Mouse (Mus musculus) bone marrow, adult 2 months (tissue): ENCODE measurements around the gene Map6. TPM values are rescaled to one million over a fixed set of nuclear protein-coding genes. Genes with fewer than 3 reads are reported as not detected.
A peak's percentile ranks its signal among the peaks of the same experiment; 100 is the strongest.

ENCODE experiments used
- H3K27ac ChIP-seq: fragments of 200-500 bp; 2 replicates; pipeline ENCODE4 v1.5.1; 2012; ENCODE audit warnings: low read depth, mild to moderate bottlenecking, control low read depth, inconsistent platforms, low read length; ENCODE audit not compliant: control insufficient read depth, poor library complexity, insufficient read depth
- H3K4me1 ChIP-seq: fragments of 200-500 bp; 2 replicates; pipeline ENCODE4 v1.6.1; 2011; ENCODE audit warnings: low read length; ENCODE audit not compliant: control insufficient read depth, insufficient read depth
- H3K4me3 ChIP-seq: fragments of 200-500 bp; replicated peaks from 2 replicates; pipeline ENCODE3; 2011; ENCODE audit warnings: mild to moderate bottlenecking, low read depth, low read length, control low read depth; ENCODE audit not compliant: control insufficient read depth
- CTCF ChIP-seq: fragments of 200-500 bp; IDR thresholded peaks from 2 replicates; pipeline ENCODE4 v1.5.1; 2011; ENCODE audit warnings: low read length, control low read depth; ENCODE audit not compliant: control insufficient read depth, insufficient read depth
- POLR2A ChIP-seq: fragments of 200-500 bp; IDR thresholded peaks from 2 replicates; pipeline ENCODE4 v1.6.1; 2011; ENCODE audit warnings: low read depth, mild to moderate bottlenecking, control low read depth, low read length, borderline replicate concordance; ENCODE audit not compliant: control insufficient read depth
- WGBS: fragments of 180-500 bp; shearing (Covaris S2); methylation state at CpG from one replicate; pipeline ENCODE4 v1.1.7; 2018; 5-methylcytosine and 5-hydroxymethylcytosine counted together
- polyA plus RNA-seq: library from polyadenylated mRNA; stranded (reverse); fragments of >200 nt; gene quantifications from 2 replicates; pipeline ENCODE4 v1.2.4, GENCODE M21; 2011; ENCODE audit warnings: low replicate concordance; ENCODE audit not compliant: missing spikeins, insufficient read depth, insufficient read length

Gene Map6
- polyA plus RNA-seq, 1 experiment = 1.7 TPM

- TF ChIP-seq CTCF (no peak), POLR2A (no peak)
- 79% methylated on average over 9 of the region's 9 CpGs for WGBS
- no peak overlapping the region for H3K4me3 ChIP-seq
- H3K4me1 ChIP-seq = no peaks in the 10 kb centered on the region
- no peak overlapping the region for H3K27ac ChIP-seq
Observed at GRCm38 (mm10) chr7:99349782-99350720, 82.8 kb downstream of the Map6 start.

DNA sequence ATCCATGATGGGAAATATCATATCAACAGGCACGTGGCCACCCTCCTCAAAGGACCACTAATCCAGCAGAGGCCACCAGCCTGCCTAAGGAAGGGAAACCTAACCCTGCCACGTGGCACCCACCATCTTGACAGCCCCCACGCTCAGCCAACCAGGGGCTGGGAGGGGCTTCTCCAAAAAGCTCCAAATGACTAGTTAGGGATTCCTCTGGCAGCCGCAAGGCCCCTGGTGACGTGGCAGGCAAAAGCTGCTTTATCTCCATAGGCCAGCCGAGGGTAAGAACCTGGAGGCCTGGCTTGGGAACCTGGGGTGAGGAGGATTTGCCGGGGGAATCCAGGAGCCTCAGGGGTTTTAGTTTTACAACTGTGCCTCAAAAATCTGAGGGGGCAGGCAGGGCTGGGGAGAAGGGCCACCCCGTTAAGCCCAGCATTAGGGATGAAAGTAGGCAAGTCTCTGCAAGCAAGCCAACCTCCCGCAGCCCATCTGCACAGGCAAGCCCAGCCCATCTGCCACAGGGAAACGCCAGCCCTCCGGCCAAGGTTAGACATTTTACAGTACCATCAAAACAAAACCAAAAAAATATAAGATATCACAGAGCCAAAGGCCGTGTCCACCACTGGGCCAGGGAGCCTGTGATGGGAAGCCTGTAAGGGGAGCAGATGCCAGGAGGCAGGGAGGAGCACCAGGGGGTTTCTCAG lies 84.0 kb downstream of the Map6 start:
- Histone ChIP-seq H3K4me3 (no peak overlapping the region), H3K27ac (no peak overlapping the region), H3K4me1 (no peaks in the 10 kb centered on the region)
- WGBS = 80% methylated on average over 12 of the region's 12 CpGs
- TF ChIP-seq POLR2A = no peak

DNA sequence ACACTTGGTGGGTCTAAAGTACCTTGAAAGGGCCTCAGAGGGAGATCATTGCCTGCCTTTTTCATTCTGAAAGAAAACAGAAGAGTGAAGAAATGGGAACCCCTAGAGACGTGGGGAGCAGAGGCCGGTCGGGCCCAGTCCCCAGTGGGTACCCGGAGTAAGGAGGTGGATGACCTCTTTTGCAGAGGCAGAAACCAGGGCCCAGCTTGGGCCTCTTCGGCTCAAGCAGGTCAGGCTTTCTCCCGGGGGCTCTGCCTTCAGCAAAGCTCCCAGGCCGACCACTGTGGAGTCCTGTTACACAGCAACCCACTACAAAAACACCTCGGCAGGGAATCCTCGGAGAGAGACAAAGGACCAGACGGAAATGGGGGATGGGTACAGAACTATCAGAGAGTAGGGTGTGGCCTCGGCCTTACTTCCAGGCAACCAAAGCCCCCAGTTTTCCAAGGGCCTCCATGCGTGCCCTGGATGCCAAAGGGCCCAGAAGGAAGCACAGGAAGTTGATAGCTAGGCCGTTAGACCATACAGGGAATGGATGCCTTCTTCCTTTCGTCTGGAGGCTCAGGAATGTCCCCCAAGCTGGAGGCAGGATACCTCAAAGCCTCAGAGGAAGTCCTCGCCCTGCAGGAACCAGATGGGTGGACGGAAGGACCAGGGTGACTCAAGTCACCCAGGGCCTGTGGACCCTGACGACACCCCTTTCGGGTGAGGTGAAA lies 84.7 kb downstream of the Map6 start:
- no peak for TF ChIP-seq CTCF
- no peak for TF ChIP-seq POLR2A
- Histone ChIP-seq H3K27ac (no peak overlapping the region), H3K4me1 (no peaks in the 10 kb centered on the region), H3K4me3 (no peak overlapping the region)
- 46% methylated on average over 18 of the region's 18 CpGs for WGBS

DNA sequence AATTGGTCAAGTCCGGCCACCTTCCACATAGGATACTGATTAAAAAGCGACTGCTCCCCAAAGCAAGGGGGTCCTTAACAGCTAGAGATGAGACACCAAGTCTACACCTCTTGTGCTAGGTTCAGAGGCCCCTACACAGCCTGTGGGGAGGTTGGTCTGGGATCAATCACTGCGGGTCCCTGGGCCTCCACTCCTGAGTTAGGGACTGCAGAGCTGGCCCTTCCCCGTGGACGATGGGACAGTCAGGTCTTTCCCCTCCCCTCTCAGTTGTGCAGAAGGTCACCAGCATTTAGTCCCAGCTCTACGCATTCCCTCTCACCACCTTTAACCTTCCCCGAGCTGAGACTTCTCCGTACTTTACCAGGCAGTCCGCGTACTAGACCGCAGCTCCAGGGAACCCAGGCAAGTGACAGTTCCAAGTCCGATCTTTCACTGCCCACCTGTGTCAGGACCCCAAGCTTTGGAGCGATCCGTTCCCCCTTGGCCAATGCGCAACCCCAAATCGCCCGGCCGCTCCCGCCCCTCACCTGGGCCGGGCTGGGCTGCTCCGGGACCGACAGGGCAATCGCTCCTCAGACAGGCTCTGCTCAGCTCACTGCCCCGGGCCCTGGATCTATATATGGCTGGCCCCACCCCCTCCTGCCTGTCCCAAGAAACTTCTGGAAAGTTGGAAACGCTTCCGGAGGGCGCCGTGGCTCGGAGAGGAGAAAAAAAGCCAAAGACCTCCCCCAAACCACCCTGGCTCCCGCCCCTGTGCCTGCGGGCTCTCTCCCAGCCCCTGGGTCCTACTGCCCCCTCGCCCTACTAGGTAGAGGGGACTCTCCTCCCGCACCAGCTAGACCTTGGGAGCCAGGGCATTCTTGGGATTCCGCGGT lies 85.5 kb downstream of the Map6 start, which contains the start of gene Serpinh1:
TSS of gene Serpinh1 (minus strand) at position 714 of the 875 bp plus-strand sequence.
- H3K27ac ChIP-seq = no peak within 1 kb of the TSS
- WGBS = 6% methylated on average over 35 of the region's 35 CpGs
- TF ChIP-seq POLR2A (no peak), CTCF (no peak)
- peak within 1 kb of the TSS; percentile 17 for H3K4me3 ChIP-seq
- no peaks in the 10 kb centered on the region; the same call in 1 of the 2 replicates for H3K4me1 ChIP-seq

- Histone ChIP-seq H3K4me3 (no peak overlapping the region), H3K4me1 (no peaks in the 10 kb centered on the region; the same call in 1 of the 2 replicates), H3K27ac (no peak overlapping the region)
- TF ChIP-seq CTCF = no peak
- TF ChIP-seq POLR2A = no peak
- 59% methylated on average over 7 of the region's 7 CpGs for WGBS
Observed at GRCm38 (mm10) chr7:99355731-99356131, 88.5 kb downstream of the Map6 start.

DNA sequence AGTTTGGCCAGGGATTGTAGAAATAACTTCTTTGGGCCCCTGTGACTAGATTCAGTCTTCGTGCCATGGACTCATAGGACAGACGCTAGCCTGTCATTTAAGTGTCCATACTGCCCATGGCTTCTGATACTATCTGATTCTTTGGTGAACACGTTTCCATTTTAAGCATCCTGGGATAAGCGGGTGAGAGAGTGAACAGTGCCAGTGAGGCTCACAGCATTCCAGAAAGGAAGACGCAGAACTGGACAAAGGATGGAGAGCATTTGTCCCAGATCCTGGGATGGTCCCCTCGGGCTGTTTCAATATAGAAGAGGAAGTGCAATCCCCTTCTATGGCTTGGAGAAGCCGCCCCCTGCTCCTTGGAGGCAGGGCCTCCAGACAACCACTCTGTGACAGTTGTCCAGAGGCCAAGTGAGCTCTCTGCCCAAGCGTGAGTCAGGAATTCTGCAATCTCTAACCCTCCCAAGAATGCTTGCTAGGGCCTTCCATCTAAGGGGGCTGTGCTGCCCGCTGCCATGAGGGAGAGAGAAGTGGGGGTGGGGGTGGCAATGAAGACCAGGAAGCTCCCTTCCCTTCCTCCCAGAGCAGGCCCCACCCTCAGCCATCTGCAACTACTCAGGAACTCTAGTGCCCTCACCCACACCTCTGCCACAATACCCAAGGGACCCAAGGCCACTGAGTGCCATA lies 89.1 kb downstream of the Map6 start:
- no peak for TF ChIP-seq CTCF
- TF ChIP-seq POLR2A = no peak
- 62% methylated on average over 9 of the region's 9 CpGs for WGBS
- H3K27ac ChIP-seq = no peak overlapping the region

DNA sequence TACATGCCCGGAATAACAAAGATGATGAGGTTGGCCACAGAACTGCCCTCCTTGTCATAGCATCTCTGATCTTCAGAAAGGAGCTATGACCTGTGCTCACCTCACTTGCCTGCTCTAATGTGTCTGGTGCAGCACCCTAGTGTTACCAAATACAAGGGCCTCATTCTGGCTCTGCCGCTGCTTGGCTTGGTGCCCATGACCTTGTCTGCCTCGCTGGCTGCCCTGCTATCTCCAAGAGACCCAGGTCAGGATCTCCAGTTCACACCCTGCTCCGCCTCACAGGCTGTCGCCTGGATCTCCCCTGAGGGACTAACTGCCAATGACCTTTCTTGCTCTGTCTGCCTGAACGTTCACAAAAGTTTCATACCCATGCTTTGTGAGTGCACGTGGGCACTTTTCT lies 90.0 kb downstream of the Map6 start:
- Histone ChIP-seq H3K27ac (no peak overlapping the region), H3K4me3 (no peak overlapping the region), H3K4me1 (no peaks in the 10 kb centered on the region; the same call in 1 of the 2 replicates)
- WGBS = 60% methylated on average over 7 of the region's 7 CpGs
- TF ChIP-seq POLR2A (no peak), CTCF (no peak)

More for the DNA sequence above, 89.1 kb downstream of the Map6 start:
- no peaks in the 10 kb centered on the region; the same call in 1 of the 2 replicates for H3K4me1 ChIP-seq
- H3K4me3 ChIP-seq = no peak overlapping the region
